Mouse (Mus musculus): ENCODE results near the gene Defb26. TPM values are rescaled to one million over a fixed set of nuclear protein-coding genes. Genes with fewer than 3 reads are reported as not detected.

Defb26 gene
- polyA plus RNA-seq (2012; fragmentation: generic; extraction: Trizol) = not detected
- long read RNA-seq, experiment 1 = 0 reads
- long read RNA-seq, experiment 2 = 0 reads

DNA sequence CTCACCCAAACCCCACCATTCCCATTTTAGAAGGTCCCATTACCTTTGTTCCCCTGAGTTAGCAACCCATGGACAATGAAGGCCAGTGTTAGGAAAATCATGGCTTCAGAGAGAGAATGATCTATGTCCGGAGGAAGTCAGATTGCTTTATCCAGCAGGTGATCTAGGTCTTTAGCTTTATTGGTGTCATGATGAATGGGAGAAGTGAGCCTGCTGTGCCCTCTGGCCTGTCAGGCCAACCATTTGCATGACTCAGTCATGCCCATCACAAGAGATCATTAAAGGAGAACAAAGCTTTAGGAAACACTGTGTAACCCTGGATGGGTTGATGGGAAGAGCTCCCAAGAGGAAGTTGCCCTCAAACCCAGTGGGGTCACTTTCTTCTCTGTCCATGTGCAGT is at the start of gene Defb26:
TSS of gene Defb26 (minus strand) at position 101 of the 400 bp plus-strand sequence.
- Histone ChIP-seq H3K79me2 (ENCODE audit: control insufficient read depth, insufficient read depth) (no peaks in the 10 kb centered on the region), H3ac (ENCODE audit: control insufficient read depth, insufficient read length, low read depth) (no peak within 1 kb of the TSS), H3K4me3 (ENCODE audit: insufficient read depth, poor library complexity, severe bottlenecking) (no peak within 1 kb of the TSS), H3K27me3 (ENCODE audit: control insufficient read depth, insufficient read depth, insufficient read length) (no peaks in the 10 kb centered on the region), H3K36me3 (ENCODE audit: control insufficient read depth, insufficient read depth) (no peaks in the 10 kb centered on the region), H3K79me3 (ENCODE audit: low read depth) (no peaks in the 10 kb centered on the region)
- TF ChIP-seq MAX (IDR thresholded peaks at IDR 0.05) (no peak), FOSL1 (IDR thresholded peaks at IDR 0.05; ENCODE audit: insufficient read depth, low read length, poor library complexity, severe bottlenecking) (no peak), CTCF (IDR thresholded peaks at IDR 0.05; ENCODE audit: control insufficient read depth, insufficient read depth, insufficient read length) (no peak), MYOG (IDR thresholded peaks at IDR 0.05; ENCODE audit: control insufficient read depth, extremely low read depth, insufficient read length) (no peak), MYOD1 (IDR thresholded peaks at IDR 0.05; ENCODE audit: control insufficient read depth, insufficient read length, low read depth) (no peak), USF1 (IDR thresholded peaks at IDR 0.05; ENCODE audit: low read depth) (no peak), CEBPB (IDR thresholded peaks at IDR 0.05; ENCODE audit: low read depth) (no peak)

DNA sequence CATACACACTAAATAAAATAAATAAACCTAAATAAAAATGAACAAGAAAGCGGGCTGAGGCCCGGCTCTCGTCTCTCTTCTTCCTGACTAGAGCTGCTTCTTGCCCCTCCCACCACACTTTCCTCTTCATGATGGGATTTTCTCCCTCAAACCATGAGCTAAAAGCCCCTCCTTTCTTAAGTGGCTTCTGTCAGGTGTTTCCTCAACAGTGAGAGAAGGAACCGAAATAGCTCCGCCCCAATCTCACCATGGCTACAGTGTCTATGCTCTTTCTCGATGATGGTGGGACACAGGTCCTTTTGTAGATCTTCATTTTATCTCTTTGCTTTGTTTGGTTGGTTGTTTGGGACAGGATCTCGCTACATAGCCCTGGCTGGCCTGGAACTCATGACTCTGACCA is 45.2 kb upstream of the Defb26 start:
- H3K4me3 ChIP-seq (ENCODE audit: insufficient read depth, poor library complexity, severe bottlenecking) = no peak overlapping the region
- TF ChIP-seq MAX (IDR thresholded peaks at IDR 0.05) (no peak), USF1 (IDR thresholded peaks at IDR 0.05; ENCODE audit: low read depth) (no peak), CTCF (IDR thresholded peaks at IDR 0.05; ENCODE audit: control insufficient read depth, insufficient read depth, insufficient read length) (no peak), FOSL1 (IDR thresholded peaks at IDR 0.05; ENCODE audit: insufficient read depth, low read length, poor library complexity, severe bottlenecking) (no peak), MYOD1 (IDR thresholded peaks at IDR 0.05; ENCODE audit: control insufficient read depth, insufficient read length, low read depth) (no peak), CEBPB (IDR thresholded peaks at IDR 0.05; ENCODE audit: low read depth) (no peak), MYOG (IDR thresholded peaks at IDR 0.05; ENCODE audit: control insufficient read depth, extremely low read depth, insufficient read length) (no peak)
- H3ac ChIP-seq (ENCODE audit: control insufficient read depth, insufficient read length, low read depth) = no peak overlapping the region
- H3K79me3 ChIP-seq (ENCODE audit: low read depth) = no peaks in the 10 kb centered on the region
- H3K27me3 ChIP-seq (ENCODE audit: control insufficient read depth, insufficient read depth, insufficient read length) = peaks cover 33% of the 10 kb centered on the region
- H3K36me3 ChIP-seq (ENCODE audit: control insufficient read depth, insufficient read depth) = no peaks in the 10 kb centered on the region
- H3K79me2 ChIP-seq (ENCODE audit: control insufficient read depth, insufficient read depth) = no peaks in the 10 kb centered on the region

DNA sequence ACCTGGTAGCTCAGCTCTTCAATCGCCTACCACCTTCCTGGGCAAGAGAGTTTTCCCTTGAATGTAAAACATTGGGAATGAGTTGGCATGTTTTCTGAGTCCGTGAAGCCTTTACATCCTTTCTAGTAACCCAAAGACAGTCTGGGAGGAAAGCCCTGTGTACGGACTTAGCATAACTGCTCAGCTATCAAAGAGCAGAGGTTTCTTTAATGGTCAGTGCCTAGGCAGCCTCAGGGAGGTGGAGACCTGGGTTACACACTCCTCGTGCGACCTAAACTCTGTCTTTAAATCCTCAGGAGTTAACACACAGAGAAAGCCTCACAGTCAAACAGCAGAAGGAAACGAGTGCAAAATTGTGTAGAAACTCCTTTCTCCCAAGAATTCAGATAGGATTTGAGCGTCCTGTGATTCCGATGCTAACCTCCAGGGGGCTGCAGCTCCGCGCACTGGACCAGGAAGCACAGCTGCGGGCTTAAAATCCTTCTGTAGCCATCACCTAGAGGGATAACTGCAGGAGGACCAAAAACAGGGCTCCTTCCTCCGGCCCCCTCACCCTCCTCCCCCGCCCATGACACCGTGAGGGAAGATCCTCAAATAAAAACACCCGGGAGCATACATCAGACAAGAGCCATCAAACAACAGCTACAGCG is 42.4 kb upstream of the Defb26 start:
- Histone ChIP-seq H3K79me2 (ENCODE audit: control insufficient read depth, insufficient read depth) (no peaks in the 10 kb centered on the region), H3K27me3 (ENCODE audit: control insufficient read depth, insufficient read depth, insufficient read length) (peaks cover 20% of the 10 kb centered on the region), H3K79me3 (ENCODE audit: low read depth) (no peaks in the 10 kb centered on the region), H3K36me3 (ENCODE audit: control insufficient read depth, insufficient read depth) (no peaks in the 10 kb centered on the region), H3ac (ENCODE audit: control insufficient read depth, insufficient read length, low read depth) (no peak overlapping the region), H3K4me3 (ENCODE audit: insufficient read depth, poor library complexity, severe bottlenecking) (no peak overlapping the region)
- no peak for TF ChIP-seq MAX (IDR thresholded peaks at IDR 0.05)
- no peak for TF ChIP-seq MYOD1 (IDR thresholded peaks at IDR 0.05; ENCODE audit: control insufficient read depth, insufficient read length, low read depth)
- TF ChIP-seq CEBPB (IDR thresholded peaks at IDR 0.05; ENCODE audit: low read depth) = no peak
- TF ChIP-seq MYOG (IDR thresholded peaks at IDR 0.05; ENCODE audit: control insufficient read depth, extremely low read depth, insufficient read length) = no peak
- TF ChIP-seq CTCF (IDR thresholded peaks at IDR 0.05; ENCODE audit: control insufficient read depth, insufficient read depth, insufficient read length) = peak; percentile 56

DNA sequence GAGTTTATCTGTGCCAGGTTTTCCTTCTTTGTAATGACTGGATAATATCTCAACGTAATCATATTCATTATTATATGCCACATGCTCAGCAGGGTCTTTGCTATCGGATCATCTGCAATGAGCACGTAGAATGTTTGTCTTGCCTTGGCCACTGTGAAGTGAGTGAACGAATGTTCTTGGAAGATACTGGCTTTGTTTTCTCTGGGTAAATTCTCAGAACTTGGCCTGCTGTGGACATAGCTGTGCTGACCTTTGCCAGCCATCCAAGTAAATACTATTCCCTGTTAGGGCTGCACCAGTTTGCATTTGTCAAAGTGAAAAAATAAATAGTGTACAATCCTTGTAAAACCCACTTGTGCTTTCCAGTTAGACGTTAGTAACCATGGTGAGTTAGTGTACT is 36.6 kb upstream of the Defb26 start:
- TF ChIP-seq CEBPB (IDR thresholded peaks at IDR 0.05; ENCODE audit: low read depth) (no peak), MAX (IDR thresholded peaks at IDR 0.05) (no peak), FOSL1 (IDR thresholded peaks at IDR 0.05; ENCODE audit: insufficient read depth, low read length, poor library complexity, severe bottlenecking) (no peak), USF1 (IDR thresholded peaks at IDR 0.05; ENCODE audit: low read depth) (no peak), MYOD1 (IDR thresholded peaks at IDR 0.05; ENCODE audit: control insufficient read depth, insufficient read length, low read depth) (no peak), MYOG (IDR thresholded peaks at IDR 0.05; ENCODE audit: control insufficient read depth, extremely low read depth, insufficient read length) (no peak), CTCF (IDR thresholded peaks at IDR 0.05; ENCODE audit: control insufficient read depth, insufficient read depth, insufficient read length) (no peak)
- Histone ChIP-seq H3K79me3 (ENCODE audit: low read depth) (no peaks in the 10 kb centered on the region), H3K36me3 (ENCODE audit: control insufficient read depth, insufficient read depth) (no peaks in the 10 kb centered on the region), H3K27me3 (ENCODE audit: control insufficient read depth, insufficient read depth, insufficient read length) (peaks cover 11% of the 10 kb centered on the region), H3K4me3 (ENCODE audit: insufficient read depth, poor library complexity, severe bottlenecking) (no peak overlapping the region), H3ac (ENCODE audit: control insufficient read depth, insufficient read length, low read depth) (no peak overlapping the region), H3K79me2 (ENCODE audit: control insufficient read depth, insufficient read depth) (no peaks in the 10 kb centered on the region)

DNA sequence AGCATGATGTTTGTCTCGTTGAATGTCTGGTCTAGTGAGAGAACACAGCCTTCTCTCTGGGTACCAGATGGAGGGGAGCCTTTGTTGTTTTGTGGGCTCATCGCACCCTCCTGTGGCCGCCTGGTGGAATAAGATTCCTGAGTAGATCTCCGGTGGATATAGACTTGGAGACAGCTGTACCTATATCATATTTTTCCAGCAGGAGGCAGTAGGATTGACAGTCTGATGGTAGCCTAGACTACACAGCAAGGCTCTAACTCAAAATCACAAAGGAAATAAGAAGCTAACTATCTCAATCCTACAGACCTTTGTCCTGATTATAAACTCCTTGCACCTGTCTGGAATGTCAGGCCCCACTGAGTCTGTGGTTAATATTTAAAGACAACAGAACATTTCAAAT is 33.2 kb upstream of the Defb26 start:
- TF ChIP-seq MAX (IDR thresholded peaks at IDR 0.05) = no peak
- no peak for TF ChIP-seq MYOG (IDR thresholded peaks at IDR 0.05; ENCODE audit: control insufficient read depth, extremely low read depth, insufficient read length)
- TF ChIP-seq MYOD1 (IDR thresholded peaks at IDR 0.05; ENCODE audit: control insufficient read depth, insufficient read length, low read depth) = no peak
- TF ChIP-seq CTCF (IDR thresholded peaks at IDR 0.05; ENCODE audit: control insufficient read depth, insufficient read depth, insufficient read length) = no peak
- TF ChIP-seq CEBPB (IDR thresholded peaks at IDR 0.05; ENCODE audit: low read depth) = no peak
- no peak for TF ChIP-seq FOSL1 (IDR thresholded peaks at IDR 0.05; ENCODE audit: insufficient read depth, low read length, poor library complexity, severe bottlenecking)
- no peak for TF ChIP-seq USF1 (IDR thresholded peaks at IDR 0.05; ENCODE audit: low read depth)
- H3K27me3 ChIP-seq (ENCODE audit: control insufficient read depth, insufficient read depth, insufficient read length) = peaks cover 7% of the 10 kb centered on the region
- H3K36me3 ChIP-seq (ENCODE audit: control insufficient read depth, insufficient read depth) = no peaks in the 10 kb centered on the region
- H3K79me2 ChIP-seq (ENCODE audit: control insufficient read depth, insufficient read depth) = no peaks in the 10 kb centered on the region
- H3K4me3 ChIP-seq (ENCODE audit: insufficient read depth, poor library complexity, severe bottlenecking) = no peak overlapping the region
- no peaks in the 10 kb centered on the region for H3K79me3 ChIP-seq (ENCODE audit: low read depth)
- H3ac ChIP-seq (ENCODE audit: control insufficient read depth, insufficient read length, low read depth) = no peak overlapping the region

Data from C2C12 (cell line).